Mouse (Mus musculus) heart, embryonic 10.5 days (tissue): Measurements from ENCODE around the gene Ctps2. TPM values are rescaled to one million over a fixed set of nuclear protein-coding genes. Genes with fewer than 3 reads are reported as not detected.
"Not testable (repeated sequence)": the region's sequence is repeated elsewhere in the genome, so short reads cannot be mapped to it uniquely, and the experiment has no call there.

Experiments used
- DNase-seq: peaks from one replicate; pipeline ENCODE4 v3.0.0-alpha.2; 2017; ENCODE audit warnings: low spot score
- H3K27ac ChIP-seq: fragments of 300-500 bp; sonication (generic); 2 replicates; pipeline ENCODE4 v1.5.1; 2016; ENCODE audit warnings: mild to moderate bottlenecking
- H3K27me3 ChIP-seq: fragments of 300-500 bp; sonication (generic); 2 replicates; pipeline ENCODE4 v1.6.1; 2016; ENCODE audit warnings: mild to moderate bottlenecking; ENCODE audit not compliant: poor library complexity, insufficient read depth, severe bottlenecking
- H3K36me3 ChIP-seq: fragments of 300-500 bp; sonication (generic); 2 replicates; pipeline ENCODE4 v1.6.1; 2016; ENCODE audit warnings: mild to moderate bottlenecking, moderate library complexity
- H3K4me1 ChIP-seq: fragments of 300-500 bp; sonication (generic); 2 replicates; pipeline ENCODE4 v1.6.1; 2016; ENCODE audit warnings: mild to moderate bottlenecking
- H3K4me3 ChIP-seq: fragments of 300-500 bp; sonication (generic); 2 replicates; pipeline ENCODE4 v1.5.1; 2016; ENCODE audit warnings: mild to moderate bottlenecking, moderate library complexity
- H3K9me3 ChIP-seq: fragments of 300-500 bp; sonication (generic); 2 replicates; pipeline ENCODE4 v1.6.1; 2016; ENCODE audit warnings: mild to moderate bottlenecking, moderate library complexity
- WGBS: fragments of 180-500 bp; shearing (Covaris S2); methylation state at CpG from one replicate; pipeline ENCODE4 v1.1.7; 2016; 5-methylcytosine and 5-hydroxymethylcytosine counted together
- polyA plus RNA-seq: library from polyadenylated mRNA; unstranded; fragments of >200 nt; fragmentation: Nextera tagmentation; extraction: Ambion mirVana; gene quantifications from 2 replicates; pipeline ENCODE4 v1.2.1, GENCODE M21; 2016

Gene Ctps2
- 54.9 and 69.5 TPM in 2 replicates for polyA plus RNA-seq

DNA sequence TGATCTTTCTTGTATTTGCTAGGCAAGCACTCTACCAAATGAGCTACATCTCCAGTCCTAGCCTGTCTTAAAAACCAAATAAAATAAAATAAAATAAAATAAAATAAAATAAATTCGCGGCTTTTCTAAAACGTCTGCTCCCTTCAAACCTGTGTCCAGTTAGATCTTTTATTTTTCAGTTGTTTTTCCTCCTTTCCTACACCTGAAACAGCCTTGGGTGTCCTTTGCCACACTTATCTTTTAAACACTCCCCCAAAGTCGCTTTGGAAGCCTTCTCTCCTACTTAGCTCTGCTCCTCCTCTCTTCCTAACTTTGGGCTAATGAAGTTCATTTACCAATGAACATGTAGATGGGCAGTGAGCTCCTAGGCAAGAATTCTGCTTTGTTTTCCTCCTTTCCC is at the start of gene Ctps2:
TSS of gene Ctps2 (plus strand) at position 301 of the 400 bp plus-strand sequence.
- 19% methylated on average over 4 of the region's 4 CpGs for whole genome bisulfite sequencing

DNA sequence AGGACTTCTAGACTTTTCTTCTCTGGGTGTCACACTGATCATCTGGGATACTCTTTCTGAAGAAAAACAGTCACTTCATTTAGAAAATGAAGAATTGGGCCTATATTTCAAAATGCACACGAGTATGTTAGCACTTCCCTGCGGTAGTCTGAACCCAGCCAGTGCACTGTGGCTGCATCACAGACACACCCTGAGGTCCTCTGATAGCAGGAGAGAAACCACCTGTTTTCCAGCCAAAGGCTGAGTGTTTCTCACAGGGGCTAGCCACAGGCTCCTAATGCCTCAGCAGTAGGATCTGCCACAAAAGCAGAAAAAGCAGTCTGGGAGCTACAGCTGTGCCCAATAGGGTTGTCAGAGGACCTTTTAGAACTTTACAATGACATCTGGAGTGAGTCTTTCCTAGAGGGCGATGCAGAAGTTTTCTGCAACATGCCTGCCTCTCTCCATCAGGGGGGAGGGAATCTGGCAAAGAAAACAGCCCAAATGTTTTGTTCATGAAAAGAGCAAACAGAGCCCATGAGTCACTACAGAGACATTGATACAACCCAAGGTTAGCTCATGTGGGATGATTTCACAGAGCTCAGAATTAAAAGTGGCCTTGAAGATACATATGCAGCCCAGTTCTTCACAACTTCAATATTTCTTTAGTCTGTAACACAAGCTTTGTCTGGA is 32.6 kb upstream of the Ctps2 start:
- Histone ChIP-seq H3K4me3 (no peak overlapping the region), H3K27me3 (no peaks in the 10 kb centered on the region), H3K27ac (no peak overlapping the region), H3K9me3 (no peaks in the 10 kb centered on the region), H3K4me1 (no peaks in the 10 kb centered on the region), H3K36me3 (peaks cover 22% of the 10 kb centered on the region)
- 76% methylated on average over 3 of the region's 3 CpGs for WGBS
- no peak for DNase-seq

More for the DNA sequence above, at the start of gene Ctps2:
- Histone ChIP-seq H3K27ac (peak within 1 kb of the TSS; percentile 87), H3K36me3 (no peaks in the 10 kb centered on the region), H3K4me1 (no peaks in the 10 kb centered on the region), H3K4me3 (peak within 1 kb of the TSS; percentile 68), H3K27me3 (0 out of 2 replicates have a peak, but pooled peaks cover 12% of the 10 kb centered on the region), H3K9me3 (no peaks in the 10 kb centered on the region)
- DNase-seq: no peak

DNA sequence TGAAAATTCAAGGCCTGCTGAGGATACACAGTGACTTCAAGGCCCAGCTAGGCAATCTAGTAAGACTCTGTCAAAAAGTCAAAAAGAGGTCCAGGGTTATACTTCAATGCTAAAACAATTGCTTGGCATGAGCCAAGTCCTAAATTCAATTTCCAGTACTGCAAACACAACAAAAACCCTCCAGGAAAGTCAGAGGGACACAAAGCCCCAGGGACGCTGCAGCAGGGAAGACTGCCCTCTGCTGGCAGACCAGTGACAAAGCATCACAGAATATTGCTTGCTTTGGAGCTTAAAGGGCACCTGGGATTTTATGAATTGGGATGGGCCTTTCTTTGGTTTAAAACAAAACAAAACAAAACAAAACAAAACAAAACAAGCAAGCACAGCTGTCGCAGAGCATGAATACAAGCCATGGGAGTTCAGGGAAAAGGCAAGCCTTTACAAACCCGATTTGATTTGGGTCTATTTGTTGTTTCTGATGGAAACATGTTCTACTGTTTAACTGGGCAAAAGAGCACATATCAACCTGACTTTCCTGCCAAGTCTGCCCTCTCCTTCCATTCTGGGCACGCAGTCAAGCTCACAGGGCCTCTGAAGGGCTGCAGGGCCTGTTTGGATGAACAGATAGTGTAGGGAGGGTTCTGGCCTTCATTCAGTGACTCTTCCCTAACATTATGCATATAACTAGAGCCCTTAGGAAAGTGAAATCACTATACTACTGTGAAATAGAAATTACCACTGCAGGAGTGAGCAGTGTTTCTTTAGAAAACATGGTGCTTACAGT is 29.1 kb upstream of the Ctps2 start:
- Histone ChIP-seq H3K36me3 (peaks cover 23% of the 10 kb centered on the region), H3K4me1 (no peaks in the 10 kb centered on the region), H3K27ac (no peak overlapping the region), H3K4me3 (no peak overlapping the region), H3K27me3 (no peaks in the 10 kb centered on the region), H3K9me3 (no peaks in the 10 kb centered on the region)
- no peak for DNase-seq
- WGBS: 41% methylated on average over 4 of the region's 4 CpGs

DNA sequence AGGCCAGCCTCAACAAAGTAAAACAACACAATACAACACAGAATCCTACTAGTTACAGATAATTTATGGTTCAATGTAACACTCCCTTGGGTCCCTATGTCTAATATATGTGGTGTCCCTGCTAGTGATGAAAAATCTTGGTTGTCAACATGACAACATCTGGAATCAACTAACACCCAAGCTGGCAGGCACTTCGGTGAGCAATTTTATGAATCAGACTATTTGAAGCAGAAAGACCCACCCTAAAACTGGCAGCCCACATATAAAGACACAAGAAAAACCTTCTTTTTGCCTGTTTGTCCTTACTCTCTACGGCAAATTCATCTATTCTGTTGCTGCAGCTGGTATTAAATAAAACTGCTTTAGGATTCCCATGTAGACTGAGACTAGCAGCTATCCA is 27.3 kb upstream of the Ctps2 start:
- no peaks in the 10 kb centered on the region for H3K4me1 ChIP-seq
- H3K36me3 ChIP-seq: peaks cover 29% of the 10 kb centered on the region
- WGBS: 84% methylated on average over 2 of the region's 2 CpGs
- H3K4me3 ChIP-seq: no peak overlapping the region
- H3K27ac ChIP-seq: no peak overlapping the region
- H3K27me3 ChIP-seq: no peaks in the 10 kb centered on the region
- no peak for DNase-seq
- no peaks in the 10 kb centered on the region for H3K9me3 ChIP-seq

DNA sequence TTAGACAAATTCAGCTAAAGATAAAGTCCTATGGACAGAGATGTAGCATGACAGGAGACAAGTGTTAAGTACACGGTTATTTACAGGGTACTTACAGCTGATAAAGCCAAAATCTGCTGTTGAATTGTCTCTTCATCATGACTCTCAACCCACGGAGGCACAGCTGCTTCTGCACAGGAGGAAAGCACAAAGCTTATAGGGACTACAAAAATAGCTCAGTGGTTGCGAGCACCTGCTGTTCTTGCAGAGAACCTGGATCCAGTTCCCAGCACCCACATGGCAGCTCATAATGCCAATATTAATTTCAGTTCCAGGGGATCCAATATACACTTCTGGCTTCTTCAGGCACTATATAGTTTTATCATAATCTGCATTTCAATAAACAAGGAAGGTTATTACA is 22.8 kb upstream of the Ctps2 start:
- H3K4me3 ChIP-seq: no peak overlapping the region
- no peak for DNase-seq
- no peak overlapping the region for H3K27ac ChIP-seq
- no peaks in the 10 kb centered on the region for H3K9me3 ChIP-seq
- peaks cover 27% of the 10 kb centered on the region for H3K36me3 ChIP-seq
- WGBS: 74% methylated on average over 3 of the region's 3 CpGs
- no peaks in the 10 kb centered on the region for H3K4me1 ChIP-seq
- H3K27me3 ChIP-seq: no peaks in the 10 kb centered on the region

DNA sequence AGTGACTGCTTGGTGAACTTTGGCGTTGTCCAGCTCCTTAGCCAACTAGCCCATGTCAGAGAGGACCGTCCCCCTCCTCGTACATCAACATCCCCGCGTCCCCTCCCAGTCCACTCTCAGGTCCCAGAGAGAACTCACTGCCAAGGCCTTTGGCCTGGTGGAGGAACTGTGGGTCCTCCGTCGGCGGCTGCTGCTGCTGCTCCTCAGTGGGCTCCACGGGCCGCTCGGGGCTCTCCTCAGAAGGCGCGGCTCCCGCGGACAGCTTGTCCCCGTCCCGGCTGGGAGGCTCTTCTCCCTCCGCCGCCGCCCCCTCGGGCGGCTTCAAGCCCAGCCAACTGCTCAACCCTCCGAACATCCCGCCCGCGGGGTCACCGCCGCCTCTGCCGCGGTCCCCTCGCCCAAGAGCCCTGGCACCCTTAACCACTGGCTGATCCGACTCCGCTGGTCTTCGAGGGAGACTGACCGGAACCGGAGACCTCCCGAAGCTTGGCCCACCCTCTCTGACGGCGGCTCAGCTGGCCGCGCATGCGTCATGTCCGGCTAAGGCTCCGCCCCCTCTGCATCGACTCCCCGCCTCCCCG is 13.0 kb upstream of the Ctps2 start, which contains the start of gene Syap1:
TSS of gene Syap1 (minus strand) at position 517 of the 581 bp plus-strand sequence.
- peak within 1 kb of the TSS; percentile 88 for H3K27ac ChIP-seq
- H3K36me3 ChIP-seq: no peaks in the 10 kb centered on the region
- peak; percentile 90 for DNase-seq
- peaks cover 5% of the 10 kb centered on the region; the same call in 1 of the 2 replicates for H3K27me3 ChIP-seq
- no peaks in the 10 kb centered on the region for H3K4me1 ChIP-seq
- peak within 1 kb of the TSS; percentile 74 for H3K4me3 ChIP-seq
- WGBS: 16% methylated on average over 44 of the region's 47 CpGs
- H3K9me3 ChIP-seq: no peaks in the 10 kb centered on the region

DNA sequence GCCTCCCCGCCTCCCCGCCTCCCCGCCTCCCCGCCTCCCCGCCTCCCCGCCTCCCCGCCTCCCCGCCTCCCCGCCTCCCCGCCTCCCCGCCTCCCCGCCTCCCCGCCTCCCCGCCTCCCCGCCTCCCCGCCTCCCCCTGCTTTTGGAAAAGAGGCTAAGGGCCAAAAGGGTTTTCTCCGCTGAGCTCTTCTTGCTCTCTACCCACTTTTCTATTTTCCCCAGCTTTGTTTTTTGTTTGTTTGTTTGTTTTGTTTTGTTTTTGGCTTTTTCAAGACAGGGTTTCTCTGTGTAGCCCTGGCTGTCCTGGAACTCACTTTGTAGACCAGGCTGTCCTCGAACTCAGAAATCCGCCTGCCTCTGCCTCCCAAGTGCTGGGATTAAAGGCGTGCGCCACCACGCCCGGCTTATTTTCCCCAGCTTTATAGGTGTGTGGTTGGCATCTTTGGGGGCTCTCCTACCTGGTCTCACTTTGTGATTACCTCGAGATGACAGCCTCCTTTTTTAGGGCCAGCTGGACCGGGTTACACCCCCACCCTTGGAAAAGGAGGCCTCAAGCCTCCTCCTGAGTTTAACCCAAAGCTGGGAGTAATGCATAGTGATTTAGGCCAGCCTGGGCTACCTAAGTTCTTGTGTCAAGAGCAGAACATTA is 12.3 kb upstream of the Ctps2 start:
- not testable (repeated sequence) for H3K27me3 ChIP-seq, H3K36me3 ChIP-seq, H3K27ac ChIP-seq, H3K4me1 ChIP-seq, H3K9me3 ChIP-seq, H3K4me3 ChIP-seq, DNase-seq
- WGBS: 80% methylated on average over 9 of the region's 25 CpGs

DNA sequence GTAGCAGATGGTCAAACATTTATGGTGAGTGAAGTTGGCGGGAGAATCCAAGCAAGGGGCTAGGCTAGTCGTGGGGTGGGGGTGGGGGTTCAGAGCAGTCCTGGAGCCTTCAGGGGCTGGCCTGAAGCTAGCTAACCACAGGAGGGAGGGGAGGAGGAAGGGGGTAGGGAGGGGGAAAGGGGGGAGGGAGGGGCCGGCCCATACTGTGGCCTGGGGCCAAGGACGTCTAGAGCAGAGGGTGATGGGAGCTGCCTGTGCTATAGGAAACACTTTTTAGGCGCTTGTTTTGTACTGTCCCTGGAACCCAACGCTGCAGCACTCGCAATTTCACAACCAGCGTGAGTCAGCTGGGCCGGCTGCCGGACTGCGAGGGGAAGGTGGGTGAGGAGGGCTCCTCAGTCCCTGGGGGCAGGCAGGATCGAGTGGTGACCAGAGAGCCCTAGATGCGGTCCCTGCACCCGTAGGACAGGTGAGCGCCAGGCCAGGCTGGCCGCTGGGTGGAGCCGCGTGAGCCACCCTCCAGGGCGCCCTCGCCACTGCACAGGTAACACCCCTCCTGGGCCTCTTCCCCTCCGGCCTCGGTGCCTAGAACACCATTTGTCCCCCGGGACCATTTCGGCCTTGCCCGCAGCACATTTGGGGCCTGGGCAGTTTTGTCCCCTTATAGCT is 467 bp downstream of the Ctps2 start:
- Histone ChIP-seq H3K4me3 (peak overlapping the region; percentile 68), H3K4me1 (no peaks in the 10 kb centered on the region), H3K36me3 (no peaks in the 10 kb centered on the region), H3K27me3 (0 out of 2 replicates have a peak, but pooled peaks cover 12% of the 10 kb centered on the region), H3K27ac (peak overlapping the region; percentile 87), H3K9me3 (no peaks in the 10 kb centered on the region)
- DNase-seq: peak; percentile 79
- WGBS: 14% methylated on average over 25 of the region's 25 CpGs

DNA sequence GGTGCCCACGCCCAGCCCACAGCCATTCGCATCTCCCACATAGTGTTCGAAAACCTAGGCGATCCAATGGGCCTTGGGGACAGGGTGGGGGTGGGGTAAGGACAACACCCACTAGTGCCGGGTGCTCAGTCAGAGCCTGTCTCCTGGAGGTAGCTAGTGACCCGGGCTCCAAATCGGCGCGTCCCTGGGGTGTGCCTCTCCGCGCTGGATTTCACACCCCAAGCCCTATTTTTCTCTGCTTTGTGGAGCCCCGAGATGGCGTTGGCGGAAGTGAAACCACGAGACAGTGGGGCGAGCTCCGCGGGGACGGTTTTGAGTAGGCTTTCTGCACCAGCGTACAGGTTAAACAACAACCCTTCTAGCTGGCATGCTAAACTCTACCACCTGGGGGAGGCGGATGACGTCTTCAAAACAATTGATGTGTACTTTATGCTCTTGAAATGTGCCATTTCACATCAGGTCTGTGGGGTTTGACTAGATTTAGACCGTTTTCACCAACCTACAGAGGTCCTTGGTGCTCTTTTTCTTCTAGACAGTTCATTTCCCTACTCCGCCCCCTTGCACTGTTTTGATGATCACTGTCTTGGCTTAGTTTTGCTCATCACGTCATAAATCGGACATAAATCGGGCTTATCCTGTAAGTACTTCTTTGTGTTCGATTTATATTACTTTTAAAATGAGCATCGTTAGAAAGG is 1.1 kb downstream of the Ctps2 start:
- H3K36me3 ChIP-seq: no peaks in the 10 kb centered on the region
- H3K4me3 ChIP-seq: peak overlapping the region; percentile 68
- H3K27ac ChIP-seq: peak overlapping the region; percentile 87
- H3K4me1 ChIP-seq: no peaks in the 10 kb centered on the region
- H3K27me3 ChIP-seq: 0 out of 2 replicates have a peak, but pooled peaks cover 12% of the 10 kb centered on the region
- peak; percentile 78 for DNase-seq
- no peaks in the 10 kb centered on the region for H3K9me3 ChIP-seq
- WGBS: 21% methylated on average over 29 of the region's 29 CpGs

DNA sequence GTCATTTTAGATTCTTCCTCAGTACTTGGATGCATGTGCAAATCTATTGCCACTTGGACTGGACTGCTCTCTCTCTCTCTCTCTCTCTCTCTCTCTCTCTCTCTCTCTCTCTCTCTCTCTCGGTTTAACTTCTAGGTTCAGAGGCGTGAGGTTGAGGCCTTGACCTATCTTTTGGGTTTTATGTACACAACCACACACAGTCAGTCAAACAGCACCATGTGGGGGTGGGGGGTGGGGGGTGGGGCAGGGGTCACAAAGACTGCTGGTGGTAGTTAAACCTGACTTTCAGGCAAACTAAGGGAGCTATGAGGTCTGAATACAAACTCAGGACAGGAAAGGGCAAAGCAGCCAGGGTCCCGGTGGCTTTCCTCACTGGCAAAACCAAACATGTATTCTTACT is 6.5 kb downstream of the Ctps2 start:
- 86% methylated on average over 3 of the region's 3 CpGs for WGBS
- DNase-seq: no peak
- no peaks in the 10 kb centered on the region for H3K9me3 ChIP-seq
- H3K4me3 ChIP-seq: no peak overlapping the region
- no peaks in the 10 kb centered on the region for H3K4me1 ChIP-seq
- peaks cover 10% of the 10 kb centered on the region; the same call in 1 of the 2 replicates for H3K36me3 ChIP-seq
- H3K27ac ChIP-seq: no peak overlapping the region
- H3K27me3 ChIP-seq: no peaks in the 10 kb centered on the region

DNA sequence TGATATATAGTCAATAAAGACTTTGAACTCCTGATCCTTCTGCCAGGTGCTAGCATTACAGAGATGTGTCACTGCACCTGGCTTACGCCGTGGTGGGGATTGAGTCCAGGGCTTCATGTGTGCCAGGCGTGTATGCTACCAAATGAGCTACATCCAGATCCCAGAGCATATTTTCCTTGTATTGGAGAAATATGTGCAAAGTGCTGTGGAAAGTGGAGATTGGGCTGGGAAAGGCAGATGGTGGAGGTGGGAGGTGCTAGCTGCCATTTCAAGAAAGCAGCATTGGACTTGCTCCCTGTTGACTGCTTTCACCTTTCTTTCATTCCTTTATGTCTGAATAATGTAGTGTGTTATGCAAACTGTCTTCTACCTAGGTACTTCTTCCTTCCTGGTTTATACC is 12.6 kb downstream of the Ctps2 start:
- WGBS: 89% methylated on average over 3 of the region's 3 CpGs
- H3K36me3 ChIP-seq: peaks cover 18% of the 10 kb centered on the region; the same call in 1 of the 2 replicates
- H3K27ac ChIP-seq: no peak overlapping the region

DNA sequence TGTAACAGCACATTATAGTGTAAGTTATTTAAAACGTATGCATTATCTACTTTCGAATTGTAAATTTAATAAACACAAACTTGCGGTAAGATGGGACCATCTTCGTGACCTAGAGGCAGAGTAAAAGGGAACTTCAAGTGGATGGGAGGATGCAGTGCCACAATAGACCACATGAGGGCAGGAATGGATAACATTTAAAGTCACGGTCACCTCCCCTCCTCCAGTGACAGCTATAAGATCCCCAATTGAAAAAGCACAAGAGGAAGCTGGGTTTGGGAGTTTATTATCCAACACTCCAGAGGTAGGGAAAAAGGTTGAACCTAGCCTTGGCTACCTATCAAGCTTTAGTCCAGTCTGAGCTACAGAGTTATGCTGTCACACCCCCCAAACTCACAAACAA is 14.7 kb downstream of the Ctps2 start:
- no peak for DNase-seq
- 26% methylated on average over 5 of the region's 5 CpGs for WGBS
- Histone ChIP-seq H3K9me3 (no peaks in the 10 kb centered on the region), H3K4me1 (no peaks in the 10 kb centered on the region), H3K27me3 (no peaks in the 10 kb centered on the region), H3K27ac (no peak overlapping the region), H3K4me3 (no peak overlapping the region), H3K36me3 (peaks cover 10% of the 10 kb centered on the region; the same call in 1 of the 2 replicates)

More for the DNA sequence above, 12.6 kb downstream of the Ctps2 start:
- H3K4me1 ChIP-seq: no peaks in the 10 kb centered on the region
- H3K4me3 ChIP-seq: no peak overlapping the region
- no peak for DNase-seq
- no peaks in the 10 kb centered on the region for H3K27me3 ChIP-seq
- no peaks in the 10 kb centered on the region for H3K9me3 ChIP-seq
